Mouse (Mus musculus) fat pad, adult 2 months (tissue): ENCODE data around the gene Gast.
"Not testable (repeated sequence)": the region's sequence is repeated elsewhere in the genome, so short reads cannot be mapped to it uniquely, and the experiment has no call there.

ENCODE experiments used
- DNase-seq: peaks from one replicate; pipeline ENCODE4 v3.0.0-alpha.2; 2011; ENCODE audit warnings: low read depth, low spot score; ENCODE audit errors: extremely low read depth

Gene Gast

DNA sequence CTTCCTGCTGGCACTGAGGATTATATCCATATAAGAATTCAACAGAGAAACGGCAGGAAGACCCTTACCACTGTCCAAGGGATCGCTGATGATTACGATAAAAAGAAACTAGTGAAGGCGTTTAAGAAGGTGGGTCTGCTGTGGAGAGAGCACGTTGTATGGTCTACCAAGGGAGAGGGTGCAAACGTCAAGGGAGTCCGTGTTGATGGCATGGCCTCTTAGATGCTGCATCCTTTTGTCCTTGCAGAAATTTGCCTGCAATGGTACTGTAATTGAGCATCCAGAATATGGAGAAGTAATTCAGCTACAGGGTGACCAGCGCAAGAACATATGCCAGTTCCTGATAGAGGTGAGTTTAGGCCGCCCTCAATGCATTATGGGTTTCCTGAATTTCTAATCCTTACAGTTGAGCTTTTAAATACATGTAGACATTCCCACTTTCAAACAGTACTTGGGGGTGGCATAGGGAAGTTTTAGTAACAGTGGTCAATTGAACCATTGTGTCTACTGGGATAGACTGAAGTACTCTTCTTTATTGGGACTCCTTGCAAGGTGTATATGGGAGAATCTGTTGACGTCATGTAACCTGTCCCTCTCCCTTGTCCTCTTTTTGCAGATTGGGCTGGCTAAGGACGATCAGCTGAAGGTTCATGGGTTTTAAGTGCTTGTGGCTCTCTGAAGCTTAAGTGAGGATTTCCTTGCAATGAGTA lies 13.4 kb upstream of the Gast start:
- not testable (repeated sequence) for DNase-seq

DNA sequence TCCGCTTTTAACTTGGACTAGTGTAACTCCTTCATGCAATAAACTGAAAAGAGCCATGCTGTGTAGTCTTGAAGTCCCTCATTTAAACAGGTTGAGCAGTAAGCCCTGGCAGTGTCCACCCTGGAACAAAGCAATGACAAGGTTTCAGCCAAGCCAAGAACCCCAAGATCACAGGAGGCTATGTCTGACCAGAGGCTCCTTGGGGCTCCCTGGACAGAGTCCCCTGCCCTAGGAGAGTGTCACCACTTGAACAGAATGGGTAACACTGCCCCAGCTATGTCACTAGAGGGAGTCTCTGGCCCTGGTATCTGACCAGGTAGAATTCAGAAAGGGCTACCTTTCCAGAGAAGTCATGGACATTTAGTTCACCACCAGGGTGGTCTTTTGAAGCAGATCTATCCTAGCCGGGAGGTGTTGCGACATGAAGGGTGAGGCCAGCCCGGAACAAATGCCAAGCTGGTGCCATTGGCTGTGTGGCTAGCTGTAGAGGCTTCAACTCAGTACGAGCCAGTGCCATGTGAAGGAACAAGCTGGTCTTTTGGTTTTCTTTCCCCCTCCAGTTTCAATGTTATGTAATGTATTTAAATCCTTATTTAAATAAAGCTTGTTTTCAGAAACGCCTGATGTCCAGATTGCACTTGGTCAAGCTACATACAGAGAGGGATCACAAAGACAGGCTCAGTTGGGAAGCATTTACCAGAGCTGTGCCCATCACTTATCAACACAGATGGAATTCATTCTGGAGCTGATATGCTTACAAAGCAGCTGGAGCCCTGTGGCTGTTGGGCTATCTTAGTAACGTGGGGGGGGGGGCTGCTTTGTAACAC lies 12.5 kb upstream of the Gast start:
- DNase-seq: not testable (repeated sequence)

DNA sequence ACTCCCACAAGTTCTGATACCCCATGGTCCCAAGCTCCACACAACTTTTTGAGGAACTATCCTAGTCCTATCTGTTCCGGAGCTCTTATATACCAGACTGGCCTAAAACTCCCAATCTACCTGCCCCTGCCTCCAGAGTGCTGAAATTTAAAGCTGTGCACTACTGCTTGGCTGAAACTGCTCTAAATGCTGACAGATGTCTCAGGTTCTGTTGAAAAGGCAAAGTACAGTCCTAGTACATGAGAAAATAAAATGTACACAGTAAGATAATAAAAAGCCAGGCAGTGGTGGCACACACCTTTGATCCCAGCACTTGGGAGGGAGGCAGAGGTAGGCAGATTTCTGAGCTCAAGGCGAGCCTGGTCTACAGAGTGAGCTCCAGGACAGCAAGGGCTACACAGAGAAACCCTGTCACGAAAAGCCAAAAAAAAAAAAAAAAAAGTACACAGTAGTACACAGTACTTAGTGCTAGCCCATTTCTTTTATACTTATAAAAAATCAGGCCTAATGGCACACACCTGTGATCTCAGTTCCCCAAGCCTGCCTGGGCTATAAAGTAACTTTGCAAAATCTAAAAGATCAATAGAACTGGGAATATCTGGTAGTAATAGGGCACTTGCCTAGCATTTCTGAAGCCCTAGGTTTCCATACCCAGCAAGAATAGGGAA lies 11.5 kb upstream of the Gast start:
- DNase-seq: no peak

DNA sequence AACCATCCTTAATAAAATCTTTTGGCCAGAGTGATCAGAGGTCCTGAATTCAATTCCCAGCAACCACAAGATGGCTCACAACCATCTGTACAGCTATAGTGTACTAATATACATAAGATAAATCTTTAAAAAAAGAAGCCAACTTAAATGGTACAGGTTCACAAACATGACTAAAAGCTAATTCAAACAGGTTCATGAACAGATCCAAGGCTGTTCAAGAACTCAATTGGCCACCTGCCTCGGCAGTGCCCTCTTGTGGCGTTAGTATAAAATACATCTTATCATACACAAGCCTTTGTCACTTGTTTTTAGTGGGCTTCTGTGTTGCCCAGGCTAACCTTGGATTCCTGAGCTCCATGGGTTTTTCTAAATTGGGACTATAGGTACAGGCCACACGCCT lies 10.6 kb upstream of the Gast start:
- no peak for DNase-seq

DNA sequence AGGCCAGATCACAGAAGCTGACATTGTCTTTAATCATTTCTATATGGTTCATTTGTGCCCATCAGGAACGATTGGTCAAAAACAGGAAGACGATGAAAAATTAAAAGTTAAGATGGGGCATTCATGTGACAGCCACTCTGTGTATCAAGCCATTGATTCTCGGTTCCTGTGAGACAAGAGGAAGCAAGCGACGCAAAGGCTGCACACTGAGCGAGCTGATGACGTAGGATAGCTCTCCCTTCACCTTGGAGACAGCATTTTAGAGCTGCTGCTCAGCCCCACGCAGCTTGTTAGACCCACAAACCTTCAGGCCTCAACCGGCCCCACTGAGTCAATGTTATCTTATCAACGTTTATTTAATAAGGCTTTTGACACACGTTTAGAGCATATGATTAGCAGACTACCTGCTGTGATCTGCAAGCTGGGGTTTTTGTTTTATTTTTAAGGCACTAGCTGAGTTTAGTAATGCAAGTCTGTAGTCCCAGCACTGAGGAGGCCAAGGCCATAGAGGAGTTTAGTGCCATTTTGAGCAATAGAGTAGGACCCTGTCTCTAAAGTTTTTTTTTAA lies 9.1 kb upstream of the Gast start:
- no peak for DNase-seq

DNA sequence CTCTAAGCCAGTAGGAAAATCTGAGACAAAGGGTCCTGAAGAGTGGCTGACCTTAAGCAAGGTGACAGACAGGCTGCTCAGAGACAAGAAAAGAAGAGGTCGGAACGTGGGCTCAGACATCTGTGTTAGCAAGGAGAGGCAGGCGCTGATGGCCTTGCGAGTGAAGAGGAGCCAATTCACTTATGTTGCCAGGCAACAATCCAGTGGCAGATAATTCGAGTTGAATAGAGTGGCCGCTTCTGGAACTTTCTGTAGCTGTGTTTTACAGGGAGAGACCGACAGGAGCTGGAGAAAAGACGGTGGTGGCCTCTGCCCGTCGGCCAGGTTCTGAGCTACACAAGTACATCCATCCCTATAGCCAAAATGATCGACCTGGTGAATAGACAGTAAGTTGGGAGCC lies 6.9 kb upstream of the Gast start:
- no peak for DNase-seq

DNA sequence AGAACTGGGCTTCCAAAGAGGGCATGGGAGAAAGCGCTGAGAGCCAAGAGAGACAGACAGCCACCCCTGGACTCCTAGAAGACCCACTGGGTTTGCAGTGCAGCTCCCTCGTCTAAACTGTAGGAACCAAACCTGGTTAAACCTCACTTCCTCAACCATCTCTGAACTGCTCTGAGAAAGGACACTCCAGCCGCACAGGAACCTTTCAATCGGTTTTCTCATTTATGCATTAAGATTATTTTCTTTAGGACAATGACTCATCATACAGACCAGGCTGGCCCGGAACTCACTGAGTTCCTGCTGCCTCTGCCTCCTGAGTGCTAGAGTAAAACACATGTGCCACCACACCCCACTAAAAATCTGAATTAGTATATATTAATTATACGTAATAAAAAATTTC lies 6.4 kb upstream of the Gast start:
- no peak for DNase-seq

DNA sequence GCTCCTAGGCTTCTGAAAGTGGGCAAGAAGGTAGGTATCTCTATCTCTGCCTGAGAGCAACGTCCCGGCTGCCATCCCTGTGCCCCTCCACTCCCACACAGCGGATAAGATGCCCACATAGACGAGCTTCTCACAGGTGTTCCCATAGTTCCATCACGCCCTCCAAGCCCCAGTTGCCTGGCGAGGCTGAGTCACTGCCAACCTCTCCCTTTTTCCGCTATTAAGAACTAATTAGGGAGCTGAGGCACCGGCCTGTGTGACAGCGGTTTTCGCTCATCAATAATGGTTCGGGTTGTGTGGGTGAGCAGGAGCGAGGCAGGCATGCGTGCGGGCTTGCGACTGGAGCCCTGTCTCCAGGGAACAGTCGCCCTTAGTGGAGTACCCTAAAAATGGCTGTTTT lies 4.0 kb upstream of the Gast start:
- no peak for DNase-seq

DNA sequence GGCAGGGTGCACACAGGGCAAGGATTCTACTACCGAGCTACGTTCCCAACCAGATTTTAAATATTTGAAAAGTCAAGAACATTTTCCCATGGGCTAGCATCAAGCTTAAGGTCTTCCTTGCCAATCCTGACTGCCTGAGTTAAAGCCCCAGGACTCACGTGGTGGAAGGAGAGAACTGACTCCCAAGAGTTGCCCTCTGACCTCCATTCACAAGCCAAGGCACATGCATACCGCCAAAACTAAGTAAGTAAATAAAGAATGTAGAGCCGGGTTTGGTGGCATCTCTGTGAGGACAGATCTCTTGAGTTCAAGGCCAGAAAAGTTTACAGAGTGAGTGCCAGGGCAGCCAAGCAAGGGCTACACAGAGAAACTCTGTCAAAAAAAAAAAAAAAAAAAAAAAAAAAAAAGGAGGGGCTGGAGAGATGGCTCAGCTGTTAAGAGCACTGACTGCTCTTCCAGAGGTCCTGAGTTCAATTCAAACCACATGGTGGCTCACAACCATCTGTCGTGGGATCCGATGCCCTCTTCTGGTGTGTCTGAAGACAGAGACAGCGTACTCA lies 3.3 kb upstream of the Gast start:
- DNase-seq: not testable (repeated sequence)

DNA sequence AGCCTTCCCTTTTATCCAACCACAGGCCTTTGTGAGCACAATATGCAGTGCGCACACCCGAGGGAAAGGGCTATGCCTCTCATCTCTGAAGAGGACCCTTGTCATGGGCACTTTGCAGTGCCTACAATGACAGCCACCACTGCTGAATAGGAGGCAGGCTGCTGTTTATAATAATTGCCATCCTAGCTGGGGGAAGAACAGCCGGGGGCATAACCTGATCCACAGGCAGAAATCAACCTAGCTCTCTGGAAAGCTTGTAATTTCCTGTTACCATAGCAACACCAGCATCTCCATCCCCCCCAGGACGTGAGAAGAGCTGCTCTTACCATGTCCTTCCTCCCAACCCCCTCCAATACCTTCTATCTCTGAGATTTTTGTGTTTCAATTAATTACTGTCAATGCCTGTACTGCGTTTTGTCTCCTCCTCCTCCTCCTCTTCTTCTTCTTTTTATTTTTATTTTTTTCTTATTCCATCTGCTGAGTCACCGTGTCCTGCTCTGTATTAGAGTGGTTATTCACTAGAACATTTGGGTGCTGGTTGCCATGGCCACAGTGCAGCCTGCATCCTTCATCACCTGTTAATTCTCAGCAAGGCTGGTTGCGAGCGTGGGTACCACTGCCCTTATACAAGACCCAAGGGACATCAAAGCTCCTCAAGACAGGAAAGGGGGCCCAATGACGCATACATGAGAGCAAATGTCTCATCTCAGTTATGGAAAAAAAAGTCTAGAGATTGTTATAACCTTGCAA lies 1.3 kb upstream of the Gast start:
- no peak for DNase-seq

DNA sequence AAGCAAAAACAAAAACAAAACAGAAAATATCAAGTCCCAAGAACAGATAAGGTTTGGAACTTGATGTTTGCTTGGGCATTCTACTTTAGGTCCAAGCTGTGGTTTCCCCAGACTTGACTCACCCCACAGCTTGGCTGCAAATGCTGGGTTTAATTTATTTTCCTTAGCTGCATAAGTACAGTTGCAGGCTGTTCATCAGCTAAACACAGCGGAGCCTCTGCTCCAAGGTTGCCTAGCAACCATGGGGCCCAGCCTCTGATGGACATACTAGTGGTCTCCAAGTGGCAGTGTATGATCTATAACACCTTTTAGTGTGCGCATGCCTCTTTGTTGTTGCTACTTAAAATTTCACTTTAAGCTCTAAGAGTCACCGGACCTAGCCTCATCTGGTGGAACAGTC lies 1.5 kb downstream of the Gast start:
- no peak for DNase-seq

DNA sequence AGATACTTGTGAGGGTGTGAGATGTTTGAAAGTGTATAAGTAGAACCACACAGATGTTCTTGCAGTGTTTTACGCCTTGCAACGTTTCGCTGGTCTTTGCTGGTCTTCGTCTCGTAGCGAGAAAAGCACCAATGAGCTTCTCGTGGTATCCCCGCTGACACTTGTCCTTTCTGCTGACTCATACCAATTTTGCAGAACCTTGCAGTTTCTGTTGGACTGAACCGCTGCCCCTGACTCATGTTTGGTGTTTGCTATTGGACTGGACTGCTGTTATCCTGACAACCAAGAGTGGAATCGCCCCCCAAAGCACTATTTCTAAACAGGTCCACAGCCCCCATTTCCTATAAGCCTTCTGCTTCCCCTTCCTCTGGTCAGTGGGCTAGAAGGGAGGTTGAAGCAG lies 10.1 kb downstream of the Gast start:
- no peak for DNase-seq

DNA sequence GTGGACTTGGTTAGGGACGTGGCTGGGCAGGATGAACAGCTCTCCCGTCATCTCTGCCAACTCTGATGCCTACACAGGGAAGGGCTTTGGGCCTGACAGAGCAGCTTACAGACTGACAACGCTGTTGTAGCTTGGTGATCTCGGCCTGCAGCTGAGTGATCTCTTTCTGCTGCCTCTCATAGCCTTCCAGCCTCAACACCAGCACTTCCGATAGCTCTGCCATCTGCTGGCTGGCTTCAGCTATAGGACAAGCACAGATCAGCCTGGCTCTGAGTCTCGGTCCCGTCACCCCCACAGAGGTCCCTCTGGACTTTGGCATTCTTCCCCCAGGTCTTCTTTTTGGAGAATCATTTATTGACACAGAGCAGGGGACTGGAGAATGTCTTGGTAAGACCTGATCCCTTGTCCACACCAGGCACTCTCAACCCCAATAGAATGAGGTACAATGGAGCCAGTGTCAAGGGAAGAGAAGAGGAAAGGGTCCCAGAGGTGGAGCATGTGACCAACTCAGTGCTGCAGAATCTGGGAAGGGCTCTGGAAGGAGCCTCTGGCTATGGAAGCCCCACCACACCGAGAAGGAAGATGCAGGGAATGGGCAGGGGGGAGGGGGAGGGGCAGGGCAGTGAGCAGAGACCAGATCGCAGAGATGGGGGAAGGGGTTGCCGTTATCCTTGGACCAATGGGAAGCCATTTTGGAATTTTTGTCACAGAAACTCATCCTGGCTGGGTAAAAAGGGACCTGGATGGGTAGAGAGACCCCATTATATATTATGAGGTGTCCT lies 18.1 kb downstream of the Gast start:
- no peak for DNase-seq

DNA sequence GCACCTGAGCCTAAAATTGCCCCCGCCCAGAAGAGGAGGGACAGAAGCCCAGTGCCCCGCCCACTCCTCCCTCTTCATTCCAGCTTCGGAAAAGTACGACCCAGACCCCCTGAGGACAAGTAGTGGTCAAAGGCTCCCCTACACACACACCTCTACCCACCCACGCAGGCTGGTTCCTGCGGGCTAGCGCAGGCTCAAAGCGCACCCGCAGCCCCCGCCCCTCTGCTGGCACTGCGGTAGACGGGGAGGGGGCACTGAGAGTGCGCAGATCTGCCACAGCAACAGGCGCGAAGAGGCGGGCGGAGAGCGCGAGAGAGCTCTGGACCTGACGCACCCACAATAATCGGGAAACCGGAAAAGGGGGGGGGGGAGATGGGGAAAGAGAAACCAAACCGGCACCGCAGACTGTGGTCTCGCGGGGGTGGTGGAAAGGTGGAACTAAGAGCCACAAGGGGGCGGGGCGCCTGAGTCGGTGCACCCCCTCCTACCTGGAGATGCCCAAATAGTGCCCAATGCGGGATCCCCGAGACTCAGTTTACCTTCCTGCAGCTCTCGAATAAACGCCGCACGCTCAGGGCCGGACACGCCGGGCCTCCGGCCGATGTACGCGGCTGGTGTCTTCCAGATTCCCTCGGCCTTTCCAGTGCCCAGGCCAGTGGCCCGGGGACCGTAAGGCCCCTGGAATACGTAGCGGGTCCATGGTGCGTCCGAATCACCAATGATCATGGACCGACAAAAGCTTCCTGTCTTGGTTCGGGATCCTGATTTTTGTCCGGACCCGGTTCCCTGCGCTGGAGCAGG lies 21.1 kb downstream of the Gast start:
- DNase-seq: no peak

DNA sequence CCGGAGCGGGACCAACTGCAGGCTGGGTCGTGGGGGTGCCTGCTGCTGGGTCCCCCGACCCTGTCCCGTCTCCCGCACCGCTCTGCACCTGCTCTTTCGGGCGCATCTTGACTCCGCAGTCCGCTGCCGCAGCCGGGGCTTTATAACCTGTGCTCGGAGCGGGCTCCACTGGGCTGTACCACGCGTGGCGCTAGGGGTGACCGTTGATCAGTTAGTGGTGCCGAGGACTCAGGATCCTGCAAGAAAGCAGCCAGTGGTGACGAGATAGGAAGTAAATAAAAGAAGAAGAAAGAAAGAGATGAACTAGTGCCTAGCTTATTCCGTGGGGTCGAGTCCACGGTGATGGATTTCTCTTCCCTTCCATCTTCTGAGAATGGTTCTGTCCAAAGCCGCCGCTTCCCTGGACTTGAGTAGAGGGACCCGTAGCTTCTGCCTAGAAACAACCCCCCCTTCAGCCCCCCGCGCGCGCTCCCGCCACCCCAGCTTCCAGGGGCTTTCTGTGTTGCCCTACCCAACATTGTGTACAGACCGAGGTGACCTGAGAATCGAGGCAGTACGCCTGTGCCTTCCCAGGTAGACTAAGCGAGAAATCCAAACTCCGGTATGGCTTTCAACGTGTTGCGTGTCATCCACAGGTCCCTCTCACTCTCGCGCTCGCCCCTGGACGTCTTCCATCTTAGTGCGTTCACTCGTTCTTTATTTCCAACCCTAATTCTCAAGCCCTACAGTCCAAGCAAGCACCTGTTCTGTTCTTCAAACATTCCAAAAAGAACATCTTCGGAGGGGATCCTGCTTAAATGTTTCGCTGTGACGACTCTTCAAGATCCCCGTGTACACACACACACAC lies 22.0 kb downstream of the Gast start, which contains the start of gene Hap1:
Gene Hap1 (minus strand): TSS at position 157 of the 847 bp plus-strand sequence.
- DNase-seq: no peak

DNA sequence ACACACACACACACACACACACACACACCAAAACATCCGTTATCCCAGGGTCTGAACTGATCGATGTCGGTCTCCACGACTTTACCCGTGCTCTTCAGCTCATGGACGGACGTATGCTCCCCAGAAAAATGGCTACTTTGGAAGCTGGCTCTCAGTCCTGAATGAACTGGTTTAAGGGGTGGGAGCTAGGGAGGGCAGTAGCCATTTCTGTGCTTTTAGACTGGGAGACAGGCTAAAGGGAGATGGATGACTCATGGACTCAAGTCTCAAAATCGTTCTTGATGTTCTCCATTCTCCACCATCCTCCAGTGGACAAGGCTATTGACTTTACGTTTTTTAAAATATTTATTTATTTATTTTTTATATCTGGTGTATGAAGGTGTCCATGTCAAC lies 22.6 kb downstream of the Gast start:
- no peak for DNase-seq

DNA sequence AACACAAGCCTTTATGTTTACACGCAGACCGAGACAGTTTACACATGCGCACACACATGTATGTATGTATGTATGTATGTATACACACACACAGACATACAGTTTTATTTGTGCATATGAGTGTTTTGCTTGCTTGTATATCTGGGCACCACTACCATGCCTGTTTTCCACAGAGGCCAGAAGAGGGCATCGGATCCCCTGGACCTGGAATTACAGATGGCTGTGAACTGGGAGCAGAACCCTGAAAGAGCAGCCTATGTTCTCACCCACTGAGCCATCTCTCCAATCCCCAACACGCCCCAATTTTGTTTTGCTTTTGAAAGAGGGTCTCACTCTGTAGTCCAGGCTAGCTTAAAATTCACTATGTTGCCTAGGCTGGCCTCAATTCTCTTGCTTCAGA lies 23.2 kb downstream of the Gast start:
- DNase-seq: no peak

DNA sequence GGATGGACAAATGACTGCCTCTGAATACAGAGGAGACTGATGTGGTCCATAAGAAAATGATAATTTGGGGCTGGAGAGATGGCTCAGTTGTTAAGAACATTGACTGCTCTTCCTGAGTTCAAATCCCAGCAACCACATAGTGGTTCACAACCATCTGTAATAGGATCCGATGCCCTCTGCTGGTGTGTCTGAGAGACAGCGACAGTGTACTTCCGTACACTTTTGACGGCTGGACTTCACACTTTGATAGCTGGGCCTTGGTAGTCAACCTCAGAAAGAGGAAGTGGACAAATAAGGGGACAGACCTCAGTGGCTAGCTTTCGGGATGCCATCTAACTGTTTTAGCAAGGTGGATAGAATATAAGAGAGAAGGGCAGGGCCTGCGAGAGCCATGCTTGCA lies 26.0 kb downstream of the Gast start:
- no peak for DNase-seq
